Mouse (Mus musculus): ENCODE measurements around the gene Fbxo21.

The Fbxo21 gene

DNA sequence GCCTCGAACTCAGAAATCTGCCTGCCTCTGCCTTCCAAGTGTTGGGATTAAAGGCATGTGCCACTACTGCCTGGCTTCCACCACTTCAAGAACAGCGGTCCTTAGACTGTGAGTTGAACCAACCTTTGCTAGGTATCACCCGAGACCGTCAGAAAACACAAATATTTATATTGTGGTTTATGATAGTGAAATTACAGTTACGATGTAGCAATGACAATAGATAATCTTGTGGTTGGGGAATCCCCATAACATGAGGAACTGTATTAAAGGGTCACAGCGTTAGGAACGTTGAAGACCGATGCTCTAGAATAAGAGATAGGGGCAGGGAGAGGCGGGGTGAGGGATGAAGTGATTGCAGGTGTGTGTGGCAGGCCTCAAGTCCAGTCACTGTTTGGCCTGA is 68.9 kb downstream of the Fbxo21 start:
- no peak for DNase-seq (ENCODE audit: low spot score in 2 of 2)

DNA sequence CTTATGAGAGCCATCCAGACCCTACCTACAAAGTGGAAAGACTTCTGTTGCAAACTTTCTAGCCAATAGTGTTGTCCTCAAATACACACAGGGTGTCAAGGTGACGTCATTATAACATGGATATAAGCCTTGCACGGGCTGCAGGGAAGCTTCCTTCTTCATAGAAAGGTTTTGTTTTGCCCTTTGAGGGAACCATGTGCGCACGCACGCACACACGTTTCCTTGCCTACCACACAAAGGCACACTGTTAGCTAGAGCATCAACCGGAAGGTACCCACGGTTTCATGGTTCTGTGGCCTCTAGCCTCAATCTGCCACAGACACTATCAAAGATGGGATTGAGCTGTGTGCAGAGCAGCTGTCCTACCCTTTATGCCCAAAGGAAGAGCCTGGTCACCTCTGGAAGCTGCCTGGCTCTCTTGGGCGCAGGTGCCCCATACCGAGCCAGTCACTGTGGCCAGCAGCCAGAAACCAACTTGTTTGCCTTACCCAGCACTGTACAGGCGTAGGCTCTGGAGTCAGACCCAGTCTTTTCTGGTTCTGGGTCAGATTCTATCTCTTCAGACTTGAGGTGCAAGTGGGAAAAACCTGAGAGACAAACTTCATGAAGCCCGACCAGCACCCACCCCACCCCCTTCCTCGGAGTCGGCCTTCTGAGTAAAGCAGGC is 70.7 kb downstream of the Fbxo21 start:
- no peak for DNase-seq (ENCODE audit: low spot score in 2 of 2)

GRCm38 (mm10) chr5:118048412-118048811 is 71.9 kb downstream of the Fbxo21 start:
- no peak for DNase-seq (ENCODE audit: low spot score in 2 of 2)

- no peak for DNase-seq (ENCODE audit: low spot score in 2 of 2)
These were observed 72.4 kb downstream of the Fbxo21 start for GRCm38 (mm10) chr5:118048928-118049327.

DNA sequence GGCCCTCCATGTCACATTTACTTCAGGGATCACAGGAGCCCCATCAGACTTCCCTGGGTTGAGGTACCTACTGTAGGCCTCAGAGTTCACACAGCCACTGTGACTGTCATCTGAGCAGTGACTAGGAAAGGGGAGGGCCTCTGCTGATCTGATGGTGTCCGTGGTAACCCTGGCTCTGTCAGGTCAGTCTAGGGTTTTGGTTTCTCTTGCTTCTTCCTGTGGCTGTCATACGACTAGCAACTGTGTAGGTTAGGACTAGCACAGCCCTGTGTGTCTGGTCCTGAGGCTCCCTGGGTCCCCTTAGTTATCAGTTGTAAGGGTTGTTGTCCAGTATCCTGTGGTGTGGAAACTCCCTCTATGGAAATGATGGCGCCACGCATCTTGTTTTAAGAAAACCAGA is 74.2 kb downstream of the Fbxo21 start:
- DNase-seq (ENCODE audit: low spot score in 2 of 2), result no peak

DNA sequence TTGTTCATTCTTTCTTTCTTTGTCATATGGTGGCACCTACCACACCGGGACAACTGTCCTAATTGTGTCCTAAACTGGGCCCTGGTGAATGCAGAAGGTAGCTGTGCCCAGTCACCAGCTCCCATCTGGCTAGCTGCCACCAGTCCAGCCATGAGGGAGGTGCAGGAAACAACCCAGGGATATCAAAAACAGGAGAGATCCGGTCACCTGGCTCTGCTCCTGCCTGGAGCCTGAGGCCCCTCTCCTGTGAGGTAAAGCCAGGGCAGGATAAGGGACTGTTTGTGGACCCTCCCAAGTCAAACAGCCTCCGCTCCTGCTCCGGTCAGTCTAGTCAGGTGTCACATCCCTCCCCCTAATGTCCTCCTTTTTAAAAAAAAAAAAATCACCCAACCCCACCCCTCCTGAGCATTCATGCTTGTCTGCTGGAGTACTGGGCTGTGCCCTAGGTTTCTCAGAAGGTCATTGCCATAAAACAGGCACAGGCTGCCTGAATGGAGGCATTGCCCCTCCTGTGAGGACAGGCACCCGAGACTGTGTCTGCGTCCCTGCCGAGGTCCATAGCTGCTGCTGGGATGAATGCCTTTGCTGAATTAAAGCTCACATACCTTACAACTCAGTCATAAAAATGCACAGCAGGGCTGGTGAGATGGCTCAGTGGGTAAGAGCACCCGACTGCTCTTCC is 75.6 kb downstream of the Fbxo21 start:
- DNase-seq (ENCODE audit: low spot score in 2 of 2), result no peak

- DNase-seq (ENCODE audit: low spot score in 2 of 2), result no peak
These were observed 76.7 kb downstream of the Fbxo21 start for GRCm38 (mm10) chr5:118053205-118053604.

- DNase-seq (ENCODE audit: low spot score in 2 of 2), result no peak
These were observed 81.1 kb downstream of the Fbxo21 start for GRCm38 (mm10) chr5:118057508-118058111.

DNA sequence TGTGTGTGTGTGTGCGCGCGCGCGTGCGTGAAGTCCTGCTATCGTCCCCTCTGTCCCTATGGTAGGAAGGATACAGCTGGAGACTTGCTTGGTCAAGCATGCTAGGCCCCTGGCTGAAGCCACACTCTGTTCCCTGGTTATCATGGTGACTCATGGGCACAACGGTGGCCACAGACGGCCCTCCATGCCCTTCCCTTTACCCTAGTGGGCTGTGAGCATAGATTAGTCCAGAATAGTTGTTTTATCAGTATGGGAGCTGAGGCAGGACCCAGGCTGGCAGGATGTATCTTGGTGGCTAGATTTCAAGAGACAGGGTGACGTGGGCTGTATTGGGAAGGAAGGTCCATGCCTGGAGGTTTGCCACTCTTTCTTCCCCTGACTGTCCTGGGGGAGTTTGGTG is 82.3 kb downstream of the Fbxo21 start:
- no peak for DNase-seq (ENCODE audit: low spot score in 2 of 2)

- no peak for DNase-seq (ENCODE audit: low spot score in 2 of 2)
These were observed 83.1 kb downstream of the Fbxo21 start for GRCm38 (mm10) chr5:118059646-118060045.

All from thymus, postnatal 10 days (tissue).